Mouse (Mus musculus) lung, postnatal 36 days (tissue): Measurements from ENCODE around the gene Ptafr.
"Not testable (repeated sequence)": the region's sequence is repeated elsewhere in the genome, so short reads cannot be mapped to it uniquely, and the experiment has no call there.

Experiments
- DNase-seq: peaks from one replicate; pipeline ENCODE4 v3.0.0; 2022; ENCODE audit warnings: mixed read lengths

Ptafr gene

DNA sequence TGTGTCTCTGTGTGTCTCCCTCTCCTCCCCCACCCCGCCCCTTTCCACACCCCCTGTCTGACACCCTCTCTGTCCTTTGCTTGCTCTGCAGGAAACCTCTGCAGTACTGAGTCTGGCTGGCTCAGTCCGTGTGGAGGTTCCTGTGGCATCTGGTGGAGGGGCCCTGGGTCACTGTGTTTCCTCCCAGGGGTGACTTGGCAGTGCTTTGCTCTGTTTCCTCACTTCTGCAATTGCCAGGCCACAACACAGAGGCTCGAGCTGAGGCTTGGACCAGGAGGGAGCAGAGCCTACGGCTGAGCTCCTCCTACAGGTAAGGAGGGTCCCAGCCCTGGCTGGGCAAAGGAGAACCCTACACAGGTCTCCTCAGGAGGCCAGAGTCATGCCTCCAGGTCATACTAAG is at the start of gene Ptafr:
Gene Ptafr, plus strand, starts transcription at position 103 of the 400 bp plus-strand sequence.
- DNase-seq = peak; percentile 56

- DNase-seq = peak; percentile 91
These were observed 49.2 kb upstream of the Ptafr start for GRCm38 (mm10) chr4:132514555-132515135.

DNA sequence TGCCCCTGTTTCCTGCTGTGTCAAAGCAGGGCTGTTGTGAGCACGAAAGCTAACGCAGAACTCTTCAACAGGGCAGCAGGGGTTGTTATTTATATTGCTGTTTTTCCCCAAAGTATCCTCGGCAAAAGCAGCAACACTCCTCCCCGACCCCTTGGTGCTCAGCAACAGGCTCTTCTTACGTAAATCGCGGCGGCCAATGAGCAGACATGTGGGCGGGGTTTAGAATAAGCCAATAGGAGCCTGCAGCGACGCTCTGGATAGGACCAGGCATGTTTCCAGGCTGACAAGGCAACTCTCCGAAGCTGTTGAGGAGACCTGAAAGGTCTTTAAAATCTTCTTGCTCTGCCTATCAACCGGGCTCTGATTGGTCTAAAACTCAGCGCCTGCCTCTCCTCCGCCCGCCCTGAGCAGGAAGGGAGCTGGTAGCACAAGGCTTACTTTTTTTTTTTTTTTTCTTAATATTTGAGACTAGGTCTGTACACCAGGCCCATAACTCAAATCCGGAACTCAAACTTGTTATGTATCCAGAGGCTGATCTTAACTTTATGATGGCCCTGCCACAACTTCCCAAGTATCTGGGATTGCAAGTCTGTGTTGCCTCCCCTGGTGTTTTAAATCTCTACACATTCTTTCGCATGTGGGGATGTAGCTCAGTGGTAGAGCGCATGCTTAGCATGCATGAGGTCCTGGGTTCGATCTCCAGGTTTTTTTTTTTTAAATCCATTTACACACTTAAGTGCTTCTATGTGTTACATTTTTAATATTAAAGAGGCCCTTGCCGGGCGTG is 48.3 kb upstream of the Ptafr start:
- DNase-seq = peak; percentile 98

DNA sequence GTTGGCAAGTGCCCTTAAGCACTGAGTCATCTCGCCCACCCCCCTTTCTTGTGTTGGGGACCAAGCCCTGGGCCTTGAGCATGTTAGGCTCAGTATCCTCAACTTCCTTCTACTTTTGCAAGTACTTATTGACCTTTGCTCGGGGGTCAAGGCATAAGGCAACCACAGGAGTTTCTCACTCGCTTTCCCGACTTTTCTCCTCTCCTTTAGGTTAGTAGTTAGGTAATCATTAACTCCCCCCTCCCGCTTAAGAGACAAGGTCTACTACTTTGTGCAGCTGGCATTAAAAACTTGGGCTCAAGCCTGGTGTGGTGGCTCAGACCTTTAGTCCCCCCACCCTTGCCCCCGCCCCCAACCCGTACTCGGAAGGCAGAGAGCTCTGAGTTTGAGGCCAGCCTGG is 45.8 kb upstream of the Ptafr start:
- peak; percentile 51 for DNase-seq

DNA sequence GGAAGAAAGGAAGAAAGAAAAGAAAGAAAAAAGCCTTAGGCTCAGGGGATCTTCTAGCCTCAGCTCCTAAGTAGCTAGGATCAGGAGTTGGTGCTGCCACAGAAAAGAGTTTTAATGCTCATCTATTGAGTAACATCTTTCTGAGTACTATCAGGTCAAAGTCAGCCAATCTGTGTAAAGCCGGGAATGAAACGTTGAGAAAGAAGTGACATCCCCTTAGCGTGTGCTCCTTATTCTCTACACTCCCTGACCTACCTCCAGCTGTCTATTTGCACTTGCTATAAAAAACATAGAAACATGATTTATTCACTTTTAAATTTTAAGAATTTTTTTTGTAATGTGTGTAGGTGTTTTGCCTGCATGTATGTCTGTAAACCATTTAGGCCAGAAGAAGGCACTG is 44.7 kb upstream of the Ptafr start:
- DNase-seq = no peak

GRCm38 (mm10) chr4:132524321-132524741 is 39.5 kb upstream of the Ptafr start:
- DNase-seq = no peak

DNA sequence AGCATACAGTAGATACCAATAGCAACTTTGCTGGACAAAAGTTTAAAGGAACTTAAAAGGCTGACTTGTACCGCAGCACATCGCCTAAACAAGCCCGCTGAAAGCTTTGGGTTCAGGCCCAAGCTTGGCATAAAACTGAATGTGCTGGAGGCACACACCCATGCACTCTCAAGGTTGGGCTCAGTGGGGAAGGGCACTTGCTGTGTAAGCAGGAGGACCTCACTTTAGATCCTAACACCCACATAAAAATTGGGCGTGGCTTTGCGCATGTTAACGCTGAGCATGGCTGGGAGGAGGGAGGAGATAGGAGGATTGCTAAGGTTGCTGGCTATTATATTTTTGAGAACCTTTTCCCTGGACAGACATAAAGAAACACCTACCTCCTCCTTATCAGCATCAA is 39.1 kb upstream of the Ptafr start:
- DNase-seq = peak; percentile 28

DNA sequence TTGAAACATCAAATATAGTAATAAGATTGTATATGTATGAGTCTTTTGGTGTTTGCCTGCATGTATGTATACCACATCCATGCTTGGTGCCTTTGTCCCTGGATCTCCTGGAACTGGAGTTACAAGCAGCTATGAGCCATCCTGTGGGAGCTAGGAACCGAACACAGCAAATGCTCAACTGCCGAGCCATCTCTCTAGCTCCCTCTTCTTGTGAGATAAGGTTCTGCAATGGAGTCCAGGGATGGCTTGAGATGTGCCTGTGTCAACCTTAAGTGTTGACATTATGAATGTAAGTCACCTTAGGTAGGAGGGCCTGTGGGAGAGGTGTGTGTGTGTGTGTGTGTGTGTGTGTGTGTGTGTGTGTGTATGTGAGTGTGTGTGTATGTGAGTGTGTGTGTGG is 37.2 kb upstream of the Ptafr start:
- no peak for DNase-seq

GRCm38 (mm10) chr4:132527917-132528522 is 35.8 kb upstream of the Ptafr start:
- no peak for DNase-seq

DNA sequence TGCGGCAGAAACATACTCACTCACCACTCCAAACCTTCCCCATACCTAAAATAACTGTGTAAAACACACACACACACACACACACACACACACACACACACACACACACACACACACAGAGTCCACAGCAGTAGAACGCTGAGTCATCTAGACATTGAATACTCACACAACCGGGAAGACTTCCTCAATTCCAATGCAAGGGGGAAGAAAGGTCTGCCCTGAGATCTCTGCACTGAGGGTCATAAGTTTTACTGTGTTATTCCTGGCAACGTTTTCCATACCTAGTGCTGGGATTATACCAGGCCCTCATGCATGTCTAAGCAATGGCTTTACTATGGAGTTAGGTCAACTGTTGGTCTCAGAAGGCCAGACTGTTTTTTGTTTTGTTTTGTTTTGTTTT is 34.5 kb upstream of the Ptafr start:
- peak; percentile 33 for DNase-seq

DNA sequence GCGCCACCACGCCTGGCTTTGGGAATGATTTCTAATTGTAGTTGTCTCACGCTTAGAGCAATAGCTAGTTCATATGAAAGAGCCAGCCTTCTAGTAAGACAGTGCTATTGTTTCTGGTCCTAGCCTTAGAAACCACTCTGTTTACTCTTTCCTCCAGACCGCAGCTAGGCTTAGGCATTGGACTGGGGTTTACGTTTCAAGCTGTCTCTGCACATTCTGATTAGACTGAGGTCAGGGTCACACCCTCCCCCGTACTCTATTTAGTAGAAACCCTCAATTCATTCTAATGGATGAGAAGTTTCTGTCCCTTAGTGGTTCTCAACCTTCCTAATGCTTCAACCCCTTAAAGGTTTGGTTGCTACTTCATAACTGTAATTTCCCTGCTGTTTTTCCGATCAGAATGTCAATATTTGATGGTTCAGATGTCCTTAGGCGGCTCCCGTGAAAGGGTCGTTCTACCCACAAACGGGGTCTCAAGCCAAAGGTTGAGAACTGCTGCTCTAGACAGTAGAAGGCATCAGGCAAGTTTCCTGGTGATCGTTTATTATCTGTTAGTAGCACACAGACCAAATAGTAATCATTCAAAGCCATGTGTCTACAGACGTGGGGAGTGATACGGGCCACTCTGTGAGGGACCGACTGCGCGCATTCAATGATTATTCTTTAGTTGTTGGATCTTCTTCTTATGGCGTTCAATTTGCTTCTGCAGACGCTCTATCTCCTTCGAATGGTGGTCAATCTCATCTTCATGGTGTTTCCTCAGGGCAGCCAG is 33.6 kb upstream of the Ptafr start:
- DNase-seq = no peak

DNA sequence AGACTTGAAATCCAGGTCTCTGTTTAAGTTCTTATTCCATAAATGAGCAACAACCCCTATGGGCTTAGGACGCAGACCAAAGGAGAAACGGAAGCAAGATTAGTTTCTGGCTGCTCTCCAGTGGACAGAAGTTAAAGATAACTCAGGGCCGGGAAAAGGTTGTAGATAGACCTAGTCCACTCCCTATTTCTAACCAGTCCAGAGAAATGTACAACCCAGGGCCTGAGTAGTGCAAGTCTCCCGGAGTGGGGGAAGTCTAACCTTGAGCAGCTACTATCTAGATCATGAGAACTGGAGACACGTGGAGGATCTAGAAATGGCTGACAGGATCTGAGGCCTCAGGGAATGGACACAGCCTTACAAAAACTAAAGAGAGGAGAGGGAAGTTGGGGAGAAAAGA is 31.4 kb upstream of the Ptafr start:
- DNase-seq = no peak

DNA sequence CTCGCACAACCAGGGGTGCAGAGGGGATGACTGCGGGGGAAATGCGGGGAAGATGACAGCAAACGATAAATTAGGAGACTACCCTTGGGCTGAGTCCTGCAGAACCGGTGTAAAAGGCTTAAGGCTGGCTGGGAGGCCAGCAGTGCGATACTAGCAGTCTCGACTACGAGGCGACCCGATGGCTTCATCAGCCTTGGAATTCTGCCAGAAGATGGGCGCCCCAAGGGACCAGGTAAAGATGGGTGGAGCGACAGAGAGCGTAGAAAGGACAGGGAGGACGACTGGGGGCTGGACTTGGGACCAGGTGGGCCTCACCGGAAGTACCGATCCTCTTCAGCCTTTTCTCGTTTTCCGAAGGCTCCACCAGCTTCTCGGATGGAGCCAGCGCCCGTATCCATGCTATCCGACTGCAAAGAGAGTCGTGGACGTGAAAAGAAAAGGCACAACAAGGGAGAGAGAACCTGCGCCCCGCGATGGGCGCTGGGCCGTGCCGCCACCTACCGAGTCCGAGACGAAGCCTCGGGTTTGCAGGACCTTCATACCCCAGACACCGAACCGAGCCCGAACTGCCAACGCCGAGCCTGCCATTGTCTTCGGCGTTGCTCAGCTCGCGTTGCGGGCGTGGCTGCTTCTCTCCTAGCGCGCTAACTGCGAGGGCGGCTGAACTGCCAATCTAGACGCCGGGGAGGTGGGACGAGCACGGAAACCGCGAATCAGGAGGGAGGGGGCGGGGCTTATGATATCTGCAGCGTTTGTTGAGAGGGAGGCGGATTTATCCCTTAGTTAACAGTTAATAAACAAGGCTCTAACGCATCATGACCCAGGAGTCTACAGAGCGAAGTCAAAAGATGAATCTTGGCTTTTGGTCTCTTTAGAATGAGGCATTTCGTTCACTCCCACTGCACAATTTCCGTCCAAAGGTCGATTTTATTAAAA is 30.6 kb upstream of the Ptafr start, which contains the start of gene Atpif1:
Gene Atpif1, minus strand, starts transcription at position 679 of the 936 bp plus-strand sequence.
- peak; percentile 96 for DNase-seq

DNA sequence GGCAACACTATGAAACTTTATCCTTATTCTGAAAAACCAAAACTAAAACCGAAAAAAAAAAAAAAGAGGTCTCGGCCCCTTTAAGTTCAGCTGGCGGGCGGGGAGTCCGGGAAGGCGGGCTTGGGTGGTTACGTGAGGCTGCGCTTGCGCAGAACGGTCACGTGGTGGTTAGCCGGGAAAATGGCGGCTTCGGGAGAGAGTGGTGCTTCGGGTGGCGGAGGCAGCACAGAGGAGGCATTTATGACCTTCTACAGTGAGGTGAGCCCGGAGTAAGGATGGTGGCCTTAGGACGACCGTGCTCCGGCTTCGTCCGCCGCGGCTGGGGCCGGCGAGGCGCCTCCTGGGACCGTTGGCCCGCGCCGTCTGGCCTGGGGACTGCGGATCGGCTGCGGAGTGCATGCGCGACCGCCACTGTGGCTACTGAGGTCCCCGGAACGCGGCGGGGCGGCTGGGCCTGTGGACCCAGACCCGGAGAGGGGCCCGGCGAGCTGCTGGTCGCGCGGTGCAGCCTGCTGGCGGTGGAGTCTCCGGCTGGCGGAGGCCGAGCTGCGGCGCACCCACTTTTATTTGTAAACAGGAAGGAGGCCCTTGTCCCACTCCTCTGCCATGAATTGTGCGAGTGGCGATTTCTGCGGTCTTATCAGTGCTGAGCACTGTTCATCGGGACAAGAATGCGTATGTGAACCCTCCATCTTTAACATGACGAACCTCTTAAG is 28.3 kb upstream of the Ptafr start, which contains the start of gene Dnajc8:
Gene Dnajc8, plus strand, starts transcription at position 145 of the 716 bp plus-strand sequence.
- DNase-seq = peak; percentile 97

DNA sequence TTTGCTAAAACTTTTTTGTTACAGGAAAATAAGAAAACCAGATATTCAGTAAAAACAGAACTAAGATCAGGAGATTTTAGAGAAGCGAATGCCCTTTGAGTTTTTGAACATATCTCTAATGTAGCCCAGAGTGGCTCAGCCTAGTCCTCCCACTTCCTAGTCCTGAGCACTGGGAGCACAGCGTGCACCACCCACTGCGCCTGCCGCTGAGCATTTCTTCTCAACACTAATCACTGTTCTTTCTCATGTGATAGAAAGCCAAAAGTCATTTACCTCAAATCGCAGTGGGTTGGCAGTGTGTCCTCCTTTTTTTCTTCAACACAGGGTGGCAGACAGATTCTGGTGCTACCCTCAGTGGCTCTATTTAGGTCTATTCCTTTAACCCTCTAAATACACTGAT is 24.4 kb upstream of the Ptafr start:
- no peak for DNase-seq

- no peak for DNase-seq
These were observed 22.5 kb upstream of the Ptafr start for GRCm38 (mm10) chr4:132541413-132541812.

- DNase-seq = no peak
These were observed 21.1 kb upstream of the Ptafr start for GRCm38 (mm10) chr4:132542724-132543123.

DNA sequence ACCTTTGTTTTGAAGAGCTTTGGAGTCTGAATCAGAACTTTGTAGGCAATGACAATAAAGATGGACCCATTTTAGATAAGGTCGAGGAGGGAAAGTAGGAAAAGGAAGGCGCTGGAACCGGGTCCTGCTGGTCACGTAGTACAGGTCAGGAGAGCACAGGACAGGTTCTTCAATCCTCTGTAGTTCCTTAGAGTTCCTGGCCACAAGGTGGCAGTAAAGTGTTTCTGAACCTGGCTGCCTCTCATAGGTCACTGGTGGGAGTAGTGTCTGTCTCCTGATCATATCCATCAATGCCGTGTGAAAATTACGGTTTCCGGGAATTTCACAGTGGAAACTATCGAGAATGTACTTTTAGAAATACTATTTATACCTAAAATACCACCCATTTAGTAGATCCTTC is 18.0 kb upstream of the Ptafr start:
- peak; percentile 92 for DNase-seq

DNA sequence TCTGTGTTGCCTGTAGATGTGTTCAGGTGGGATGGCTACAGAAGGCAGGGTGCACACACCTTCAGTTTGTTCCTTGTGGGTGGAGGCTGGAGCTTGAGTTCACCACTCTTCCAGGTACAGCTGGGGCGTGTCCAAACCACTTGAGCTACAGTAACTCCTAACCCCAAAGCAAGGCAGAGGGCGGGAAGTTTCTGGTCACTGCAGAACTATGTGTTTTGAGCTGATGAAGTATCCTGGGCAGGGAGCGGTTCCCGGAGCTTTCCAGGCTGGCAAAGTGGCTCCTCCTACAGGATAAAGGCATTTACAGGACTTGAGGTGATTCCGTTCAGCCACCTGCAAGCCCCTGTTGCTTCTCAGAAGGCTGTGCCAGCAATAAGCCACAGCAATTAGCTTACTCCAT is 9.6 kb upstream of the Ptafr start:
- DNase-seq = peak; percentile 74

GRCm38 (mm10) chr4:132554653-132555052 is 9.2 kb upstream of the Ptafr start:
- DNase-seq = peak; percentile 51

- DNase-seq = not testable (repeated sequence)
These were observed 8.3 kb upstream of the Ptafr start for GRCm38 (mm10) chr4:132555550-132555949.
